Mouse (Mus musculus) cortical plate, adult 2 months (tissue): ENCODE measurements around the gene Ripply2.

ENCODE experiments used
- CTCF ChIP-seq: fragments of 200-500 bp; IDR thresholded peaks from 2 replicates; pipeline ENCODE4 v1.5.1; 2011; ENCODE audit warnings: mild to moderate bottlenecking, control low read depth, low read length; ENCODE audit not compliant: insufficient read depth; ENCODE audit errors: extremely low read depth
- POLR2A ChIP-seq: fragments of 200-500 bp; IDR thresholded peaks from 2 replicates; pipeline ENCODE4 v1.6.1; 2011; ENCODE audit warnings: mild to moderate bottlenecking, low read length, control low read depth; ENCODE audit not compliant: insufficient read depth; ENCODE audit errors: extremely low read depth

GRCm38 (mm10) chr9:86989822-86990221 lies 25.5 kb upstream of the Ripply2 start:
- no peak for TF ChIP-seq POLR2A
- TF ChIP-seq CTCF, result no peak
